Mouse (Mus musculus) Muller cell, postnatal 12 days (primary cell): ENCODE data around the gene Mss51.

Source experiments
- DNase-seq: peaks from one replicate; pipeline ENCODE4 v3.0.0-alpha.2; 2015; ENCODE audit errors: inconsistent ontology term

The Mss51 gene

GRCm38 (mm10) chr14:20451765-20452331, 44.9 kb downstream of the Mss51 start, which contains the start of gene Cfap70:
Cfap70 (minus strand) TSS chr14:20452226.
- DNase-seq = peak; percentile 62

GRCm38 (mm10) chr14:20451302-20451701, 45.4 kb downstream of the Mss51 start:
- DNase-seq = no peak

- DNase-seq = no peak
These were observed 49.5 kb downstream of the Mss51 start for GRCm38 (mm10) chr14:20447209-20447608.

- DNase-seq = no peak
These were observed 54.4 kb downstream of the Mss51 start for GRCm38 (mm10) chr14:20442252-20442651.

GRCm38 (mm10) chr14:20436976-20437375, 59.7 kb downstream of the Mss51 start:
- DNase-seq = no peak
